Mouse (Mus musculus): ENCODE data around the gene C1qb.

The C1qb gene

DNA sequence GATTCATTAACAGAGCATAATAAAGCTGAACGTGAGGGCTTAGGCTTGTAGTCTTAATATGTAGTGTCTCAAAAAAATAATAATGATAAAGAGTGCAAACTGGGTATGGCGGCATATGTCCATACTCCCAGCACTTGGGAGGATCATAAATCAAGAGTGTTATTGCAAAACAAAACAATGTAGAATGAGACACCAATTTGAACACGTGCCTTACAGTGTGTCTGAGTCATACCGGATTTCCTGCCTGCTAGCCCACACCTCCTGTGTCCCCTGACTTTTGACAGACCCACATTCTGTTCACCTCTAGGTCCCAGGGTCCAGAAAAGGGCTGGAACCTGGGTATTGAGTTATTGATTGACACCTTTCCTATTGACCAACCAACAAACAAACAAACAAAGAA is 44.0 kb downstream of the C1qb start:
- no peak for DNase-seq

- peak; percentile 84 for DNase-seq
Measured at GRCm38 (mm10) chr4:136841056-136841455, 44.9 kb downstream of the C1qb start.

DNA sequence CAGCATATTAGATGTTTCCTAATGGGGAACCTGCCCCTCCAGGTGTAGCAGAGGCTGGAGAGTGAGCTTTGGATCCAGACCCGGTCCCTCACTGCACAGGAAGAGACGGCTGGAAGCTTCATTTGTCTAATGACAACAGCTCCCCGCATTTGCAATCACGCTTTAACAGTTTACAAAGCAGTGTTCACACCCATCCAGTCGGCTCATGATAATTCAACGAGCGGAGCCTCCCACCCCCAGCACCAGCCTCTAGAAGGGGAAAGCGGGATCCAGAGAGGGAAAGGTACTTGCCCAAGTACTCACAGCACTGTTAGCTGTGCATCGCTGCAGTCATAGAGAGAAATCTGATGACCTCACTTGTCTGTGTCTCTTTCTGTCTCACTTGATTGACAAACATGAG is 47.5 kb downstream of the C1qb start:
- DNase-seq = no peak

- DNase-seq = no peak
Measured at GRCm38 (mm10) chr4:136838026-136838425, 48.0 kb downstream of the C1qb start.

DNA sequence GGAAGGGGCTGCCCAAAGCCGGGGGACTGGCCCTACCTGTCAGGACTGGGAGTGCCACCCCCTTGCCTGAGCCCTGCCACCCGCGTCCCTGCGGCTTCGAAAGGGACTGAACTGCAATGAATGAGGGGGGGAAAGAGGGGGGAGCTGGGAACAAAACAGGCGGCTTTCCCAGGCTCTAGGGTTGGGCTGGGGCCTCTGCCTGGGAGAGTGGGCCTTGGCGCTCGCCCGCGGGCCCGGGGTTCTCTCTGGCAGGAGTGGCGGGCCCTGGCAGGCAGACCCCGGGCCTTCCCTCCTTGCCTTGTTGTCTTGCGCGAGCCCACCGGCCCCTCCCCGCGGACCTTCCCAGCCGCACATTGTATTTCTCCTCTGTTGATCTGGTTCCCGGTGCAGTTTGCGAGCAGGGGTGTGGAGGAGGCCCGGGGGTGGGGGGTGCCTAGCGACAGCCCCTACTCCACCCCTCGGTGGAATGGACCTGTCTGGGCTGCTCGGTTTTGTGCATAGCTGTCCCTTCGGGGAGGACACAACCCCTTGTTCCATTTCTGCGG is 49.5 kb downstream of the C1qb start:
- DNase-seq = no peak

DNA sequence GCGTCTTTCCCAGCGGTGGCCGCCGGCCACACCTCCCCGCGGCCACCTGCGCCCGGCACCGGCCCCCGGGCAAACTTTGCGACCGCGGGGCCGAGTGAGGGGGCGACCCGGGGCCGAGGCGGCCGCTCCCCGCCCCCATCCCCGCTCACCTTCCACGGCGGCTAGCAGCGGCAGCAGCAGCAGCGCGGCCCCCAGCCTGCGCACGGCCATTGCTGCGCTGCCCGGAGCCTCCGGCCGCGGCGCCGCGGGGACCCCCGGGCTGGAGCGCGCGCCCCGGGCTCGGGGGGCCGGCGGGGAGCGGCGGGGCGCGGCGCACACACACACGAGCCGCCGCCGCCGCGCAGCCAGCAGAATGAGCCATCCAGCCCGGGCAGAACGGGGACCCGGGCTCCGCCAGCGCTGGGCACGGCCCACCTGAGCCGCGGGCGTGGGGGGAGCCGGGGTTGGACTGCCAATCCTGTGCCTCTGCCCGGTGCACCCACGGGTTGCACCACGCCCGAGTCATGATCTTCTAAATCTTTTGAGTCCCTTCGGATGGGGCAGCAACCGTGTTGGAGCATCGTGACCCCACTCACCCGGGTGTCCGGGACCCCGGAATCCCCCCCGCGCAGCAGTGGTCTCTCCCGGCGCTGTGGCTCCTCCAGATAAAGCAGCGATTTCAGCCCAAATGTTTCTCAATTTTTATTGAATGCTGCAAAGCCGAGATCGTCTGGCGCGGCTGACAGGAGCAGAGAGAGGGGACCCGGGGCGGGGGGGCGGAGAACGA is 50.2 kb downstream of the C1qb start, which contains the start of gene Ephb2:
Gene Ephb2 (minus strand): TSS at position 368 of the 766 bp plus-strand sequence.
- peak; percentile 62 for DNase-seq

DNA sequence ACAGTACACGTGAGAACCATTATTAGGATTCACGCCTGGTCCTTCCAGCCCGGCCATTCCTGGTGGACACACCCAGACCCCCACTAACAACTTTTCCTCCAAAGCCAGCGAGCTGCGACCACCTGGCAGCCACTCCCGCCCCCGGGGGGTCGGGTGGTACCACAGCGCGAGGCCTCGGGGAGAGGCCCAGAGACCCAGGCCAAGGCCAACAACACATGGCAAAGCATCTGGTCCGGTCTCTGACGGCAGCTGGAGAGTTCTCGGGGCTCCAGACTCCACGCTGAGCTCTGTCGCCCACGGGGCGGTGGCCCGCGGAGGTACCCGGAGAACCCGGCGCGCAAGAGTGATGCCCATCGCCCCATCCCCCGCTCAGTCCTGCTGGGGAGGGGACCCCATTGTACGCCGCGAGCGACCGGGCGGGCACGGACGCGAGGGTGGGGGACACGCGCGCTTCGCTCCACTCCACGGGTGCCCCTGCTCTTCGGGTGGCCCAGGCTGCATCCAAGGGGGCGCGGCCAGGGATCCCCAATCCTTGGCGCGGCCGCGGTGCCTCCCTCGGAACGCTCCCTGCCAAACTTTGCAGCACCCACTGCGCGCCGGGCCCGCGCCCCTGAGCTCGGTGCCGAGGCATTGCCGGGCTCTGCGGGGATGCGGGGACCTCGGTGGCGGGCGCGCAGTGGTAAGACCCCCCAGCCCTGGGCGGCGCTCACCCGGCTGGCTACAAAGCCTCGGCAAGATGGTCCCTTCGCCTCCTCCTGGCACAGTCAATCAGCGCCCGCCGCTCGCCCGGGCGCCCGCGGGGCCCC is 51.0 kb downstream of the C1qb start:
- no peak for DNase-seq

GRCm38 (mm10) chr4:136834439-136834814 is 51.6 kb downstream of the C1qb start:
- no peak for DNase-seq

- DNase-seq = no peak
Measured at GRCm38 (mm10) chr4:136833619-136834351, 52.2 kb downstream of the C1qb start.

DNA sequence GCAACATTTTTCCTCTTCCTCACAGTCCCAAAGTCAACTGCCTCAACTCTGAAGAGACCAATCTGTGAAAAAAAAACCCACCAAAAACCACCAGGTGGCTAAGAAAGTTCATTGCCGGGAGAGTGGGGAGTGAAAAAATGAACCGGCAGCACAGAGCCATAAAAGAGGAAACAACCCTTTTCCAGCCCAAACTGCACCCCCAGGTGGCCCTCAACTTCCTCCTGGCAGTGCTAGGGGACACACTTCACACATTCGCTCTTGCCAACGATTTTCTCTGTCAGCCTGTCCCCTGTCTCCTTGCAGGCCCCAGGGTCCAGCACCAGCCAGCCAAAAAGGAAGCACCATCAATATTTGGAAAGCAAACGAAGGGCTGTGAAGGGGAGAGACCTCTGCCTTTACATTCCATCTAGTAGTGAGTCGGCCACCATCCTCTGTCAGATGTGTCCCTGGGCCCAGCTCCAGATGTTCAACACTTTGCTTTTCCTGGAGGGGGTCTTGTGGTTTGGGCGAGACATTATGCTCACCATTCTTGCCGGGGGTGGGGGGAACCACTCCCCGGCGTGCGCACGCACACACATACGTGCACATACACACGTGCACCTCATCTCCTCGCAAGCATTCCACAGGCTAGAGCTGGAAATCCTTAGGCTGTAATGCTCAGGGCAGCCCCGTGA is 53.3 kb downstream of the C1qb start:
- DNase-seq = no peak

DNA sequence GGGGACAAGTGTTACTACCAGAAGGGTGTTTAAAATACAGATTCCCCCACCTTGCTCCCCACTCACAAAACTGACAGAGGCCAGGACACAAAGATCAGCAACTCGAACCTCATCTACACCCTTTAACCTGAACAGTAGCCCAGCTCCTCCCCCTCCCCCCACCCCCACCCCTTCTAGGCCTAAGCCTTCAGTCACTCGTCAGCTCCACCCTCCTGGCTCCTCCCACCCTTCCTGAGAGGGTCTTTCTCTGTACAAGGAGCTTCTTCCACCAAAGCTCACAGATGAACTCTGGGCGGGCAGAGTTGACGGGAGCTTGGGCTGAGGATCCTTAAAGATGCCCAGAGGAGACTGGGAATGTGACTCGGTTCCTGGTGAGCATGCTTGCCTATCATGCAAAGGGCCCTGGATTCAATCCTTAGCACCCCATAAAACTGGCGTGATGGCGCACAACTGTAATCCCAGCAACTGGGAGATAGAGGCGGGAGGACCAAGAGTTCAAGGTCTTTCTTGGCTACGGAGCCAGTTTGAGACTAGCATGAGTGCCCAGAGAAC is 55.6 kb downstream of the C1qb start:
- no peak for DNase-seq
